Mouse (Mus musculus): ENCODE data around the gene Olfr1358.

GRCm38 (mm10) chr10:78467761-78468310, 49.4 kb upstream of the Olfr1358 start:
- TF ChIP-seq CTCF (IDR thresholded peaks at IDR 0.05; ENCODE audit: borderline replicate concordance, control insufficient read depth, extremely low read depth, insufficient read depth, low read length, poor library complexity) (no peak), POLR2A (IDR thresholded peaks at IDR 0.05; ENCODE audit: control insufficient read depth, extremely low read depth, insufficient read depth, low read length, poor library complexity) (no peak)
